Comparison of ENCODE assay signal across 8 mouse cellular contexts in genomic region chr7:46396928-46397731, GRCm38 (mm10). TPM values are rescaled to one million over a fixed set of nuclear protein-coding genes. Genes with fewer than 3 reads are reported as not detected.
A peak's percentile ranks its signal among the peaks of the same experiment; 100 is the strongest.
DNase-seq lines count a peak whose midpoint lies in the region; ATAC-seq and TF ChIP-seq lines count a peak whose summit lies in the region.

No protein-coding gene starts in this region.

- POLR2A ChIA-PET in Patski (lab: Charles Lee): no interaction called here

- no peaks in the 10 kb centered on the region for H3K36me3 ChIP-seq in heart, embryonic 11.5 days (ENCODE audit: control insufficient read depth, insufficient read depth, low read length)
- no peaks in the 10 kb centered on the region for H3K36me3 ChIP-seq in forebrain, embryonic 15.5 days
- no peaks in the 10 kb centered on the region for H3K36me3 ChIP-seq in neural tube, embryonic 15.5 days

- intact Hi-C loops in heart, postnatal 10 days (cut with DNase I): no loop called here
- intact Hi-C loops in left cerebral cortex, postnatal 25 days (cut with DNase I): loop anchor here (2.0 to 10.0 kb wide), 2 partner anchors 26 to 318 kb away; partner anchors contain the start of genes Saa3 and Saal1

- no peak overlapping the region for H3K27ac ChIP-seq in heart, embryonic 11.5 days (ENCODE audit: low read depth, low read length)
- peak overlapping the region; percentile 83 for H3K27ac ChIP-seq in forebrain, embryonic 15.5 days (replicated peaks)
- peak overlapping the region; percentile 88 for H3K27ac ChIP-seq in neural tube, embryonic 15.5 days (replicated peaks)

- peak overlapping the region; percentile 54 for H3K4me3 ChIP-seq in heart, embryonic 11.5 days (ENCODE audit: low read depth, low read length)
- peak overlapping the region; percentile 90 for H3K4me3 ChIP-seq in forebrain, embryonic 15.5 days
- H3K4me3 ChIP-seq in neural tube, embryonic 15.5 days (replicated peaks): peak overlapping the region; percentile 78

- WGBS in heart, embryonic 11.5 days (ENCODE audit: insufficient replicate concordance): under 1% methylated on average over 60 of the region's 64 CpGs
- 2% methylated on average over 56 of the region's 64 CpGs for WGBS in forebrain, embryonic 15.5 days
- WGBS in neural tube, embryonic 15.5 days: under 1% methylated on average over 59 of the region's 64 CpGs

- no peak for ATAC-seq in heart, embryonic 11.5 days (replicated peaks; ENCODE audit: insufficient number of reproducible peaks, low FRiP score, low TSS enrichment)
- peak; percentile 5 for ATAC-seq in Patski
- peak; percentile 74 for ATAC-seq in forebrain, embryonic 15.5 days (replicated peaks)
- peak; percentile 69 for ATAC-seq in neural tube, embryonic 15.5 days (ENCODE audit: low FRiP score)

- H3K9ac ChIP-seq in heart, embryonic 11.5 days (ENCODE audit: low read depth, low read length): no peak overlapping the region
- peak overlapping the region; percentile 89 for H3K9ac ChIP-seq in forebrain, embryonic 15.5 days (replicated peaks)
- peak overlapping the region; percentile 87 for H3K9ac ChIP-seq in neural tube, embryonic 15.5 days (replicated peaks)

- peaks cover 74% of the 10 kb centered on the region for H3K27me3 ChIP-seq in heart, embryonic 11.5 days (ENCODE audit: control insufficient read depth, insufficient read depth, low read length)
- H3K27me3 ChIP-seq in Patski: peaks cover 48% of the 10 kb centered on the region
- H3K27me3 ChIP-seq in forebrain, embryonic 15.5 days: peaks cover 32% of the 10 kb centered on the region
- H3K27me3 ChIP-seq in neural tube, embryonic 15.5 days (replicated peaks): peaks cover 26% of the 10 kb centered on the region

- TF ChIP-seq CTCF in Patski (IDR thresholded peaks at IDR 0.05): no peak

- DNase-seq in heart, postnatal 10 days: no peak
- no peak for DNase-seq in Patski (ENCODE audit: low read depth, low spot score)
- DNase-seq in left cerebral cortex, postnatal 25 days (ENCODE audit: low spot score in 2 of 2): peak; percentile 69 to 74
- no peak for DNase-seq in gastrocnemius, postnatal 4 days (ENCODE audit: low spot score in 2 of 2)
- no peak for DNase-seq in ovary, postnatal 10 days (ENCODE audit: low spot score)

- no peaks in the 10 kb centered on the region for H3K9me3 ChIP-seq in heart, embryonic 11.5 days (replicated peaks; ENCODE audit: control insufficient read depth, low read length)
- no peaks in the 10 kb centered on the region for H3K9me3 ChIP-seq in forebrain, embryonic 15.5 days
- H3K9me3 ChIP-seq in neural tube, embryonic 15.5 days (replicated peaks): no peaks in the 10 kb centered on the region

- peak overlapping the region; percentile 98 for H3K4me2 ChIP-seq in heart, embryonic 11.5 days
- H3K4me2 ChIP-seq in forebrain, embryonic 15.5 days (replicated peaks): peak overlapping the region; percentile 73
- H3K4me2 ChIP-seq in neural tube, embryonic 15.5 days: peak overlapping the region; percentile 81

- CTCF ChIA-PET in Patski (lab: Charles Lee): interaction anchor here (0.8 to 8.8 kb wide), 2 partner anchors 165 to 211 kb away, joined by 3 to 106 read pairs; no protein-coding TSS in a partner anchor

- in situ Hi-C loops in Patski (cut with MboI; ENCODE audit: low pct_unique_long_range_greater_than_20kb): loop anchor here (10.0 kb wide), 1 partner anchor 168 kb away; no protein-coding TSS in a partner anchor

- H3K4me1 ChIP-seq in heart, embryonic 11.5 days (ENCODE audit: control insufficient read depth, insufficient read depth, low read length): peaks cover 4% of the 10 kb centered on the region
- peaks cover 54% of the 10 kb centered on the region for H3K4me1 ChIP-seq in forebrain, embryonic 15.5 days
- H3K4me1 ChIP-seq in neural tube, embryonic 15.5 days: peaks cover 58% of the 10 kb centered on the region

RNA-seq across cellular contexts. Expression of gene Kcnc1, which starts 0.8 kb away (rescaled TPM):
- 0.21 and 0.27 TPM in 2 replicates for polyA plus RNA-seq in heart, embryonic 11.5 days (2014; fragmentation: Nextera tagmentation; extraction: Ambion mirVana)
- under 1 TPM; 0.02 to 0.17 TPM for total RNA-seq in heart, postnatal 10 days (2021)
- 0.01 TPM for polyA plus RNA-seq in Patski (2021)
- 9.2 and 10.0 TPM in 2 replicates for polyA plus RNA-seq in forebrain, embryonic 15.5 days (2015; fragmentation: Nextera tagmentation; extraction: Ambion mirVana)
- 100 to 1,000 TPM; 115 to 131 TPM for total RNA-seq in left cerebral cortex, postnatal 25 days (2021)
- 16.8 and 19.4 TPM in 2 replicates for polyA plus RNA-seq in neural tube, embryonic 15.5 days (2015; fragmentation: Nextera tagmentation; extraction: Ambion mirVana)
- total RNA-seq in gastrocnemius, postnatal 4 days (2021): 10 to 100 TPM; 15.8 to 20.2 TPM

RNA-seq across cellular contexts. Expression of gene Myod1, which starts 20.9 kb away (rescaled TPM):
- 0.87 and 1.5 TPM in 2 replicates for polyA plus RNA-seq in heart, embryonic 11.5 days (2014; fragmentation: Nextera tagmentation; extraction: Ambion mirVana)
- total RNA-seq in heart, postnatal 10 days (2021): not detected
- polyA plus RNA-seq in Patski (2021): not detected
- 0.09 TPM in 1 of 2 replicates, not detected in the other for polyA plus RNA-seq in forebrain, embryonic 15.5 days (2015; fragmentation: Nextera tagmentation; extraction: Ambion mirVana)
- total RNA-seq in left cerebral cortex, postnatal 25 days (2021): under 1 TPM in 1 of 2 experiments, not detected in 1; 0.18 TPM
- polyA plus RNA-seq in neural tube, embryonic 15.5 days (2015; fragmentation: Nextera tagmentation; extraction: Ambion mirVana): 2.2 and 2.3 TPM in 2 replicates
- 10 to 100 TPM; 63.8 to 76.5 TPM for total RNA-seq in gastrocnemius, postnatal 4 days (2021)

Comparison
In these comparisons a context has a peak if more than half of its experiments do, and no peak if none do; other contexts are left out.
1. DNase-seq: peak in left cerebral cortex, postnatal 25 days (2 of 2); none in heart, postnatal 10 days (0 of 2), Patski (single experiment), gastrocnemius, postnatal 4 days (0 of 2) and ovary, postnatal 10 days (single experiment).
2. Peak in every context shown above with its lines, with median percentiles within 50 percentile points of each other: H3K4me2 ChIP-seq and H3K4me3 ChIP-seq.